Mouse (Mus musculus) macrophage (primary cell): Measurements from ENCODE around the gene Lrmda. TPM values are rescaled to one million over a fixed set of nuclear protein-coding genes. Genes with fewer than 3 reads are reported as not detected.
A peak's percentile ranks its signal among the peaks of the same experiment; 100 is the strongest.

Source experiments
- H3K27ac ChIP-seq: fragments of 350-480 bp; formaldehyde crosslinking; 2 replicates; pipeline ENCODE4 v1.9.0; 2021
- H3K36me3 ChIP-seq: fragments of 350-480 bp; formaldehyde crosslinking; 2 replicates; pipeline ENCODE4 v1.9.0; 2021; ENCODE audit errors: inconsistent target
- H3K4me3 ChIP-seq: fragments of 350-480 bp; formaldehyde crosslinking; 2 replicates; pipeline ENCODE4 v1.9.0; 2021; ENCODE audit errors: inconsistent target
- H3K79me2 ChIP-seq: fragments of 350-480 bp; formaldehyde crosslinking; 2 replicates; pipeline ENCODE4 v1.9.0; 2021; ENCODE audit errors: inconsistent target
- WGBS: methylation state at CpG from one replicate; pipeline ENCODE4 v1.1.7; 2026; ENCODE audit warnings: inconsistent platforms; ENCODE audit not compliant: missing documents; 5-methylcytosine and 5-hydroxymethylcytosine counted together
- polyA plus RNA-seq: library from polyadenylated mRNA; stranded (reverse); fragments of 250-400 nt; gene quantifications from 3 replicates; pipeline ENCODE4 v1.2.4, GENCODE M21; 2018; ENCODE audit warnings: inconsistent platforms

The Lrmda gene
- polyA plus RNA-seq, 1 experiment from 2014 or later, result 18.1 TPM

DNA sequence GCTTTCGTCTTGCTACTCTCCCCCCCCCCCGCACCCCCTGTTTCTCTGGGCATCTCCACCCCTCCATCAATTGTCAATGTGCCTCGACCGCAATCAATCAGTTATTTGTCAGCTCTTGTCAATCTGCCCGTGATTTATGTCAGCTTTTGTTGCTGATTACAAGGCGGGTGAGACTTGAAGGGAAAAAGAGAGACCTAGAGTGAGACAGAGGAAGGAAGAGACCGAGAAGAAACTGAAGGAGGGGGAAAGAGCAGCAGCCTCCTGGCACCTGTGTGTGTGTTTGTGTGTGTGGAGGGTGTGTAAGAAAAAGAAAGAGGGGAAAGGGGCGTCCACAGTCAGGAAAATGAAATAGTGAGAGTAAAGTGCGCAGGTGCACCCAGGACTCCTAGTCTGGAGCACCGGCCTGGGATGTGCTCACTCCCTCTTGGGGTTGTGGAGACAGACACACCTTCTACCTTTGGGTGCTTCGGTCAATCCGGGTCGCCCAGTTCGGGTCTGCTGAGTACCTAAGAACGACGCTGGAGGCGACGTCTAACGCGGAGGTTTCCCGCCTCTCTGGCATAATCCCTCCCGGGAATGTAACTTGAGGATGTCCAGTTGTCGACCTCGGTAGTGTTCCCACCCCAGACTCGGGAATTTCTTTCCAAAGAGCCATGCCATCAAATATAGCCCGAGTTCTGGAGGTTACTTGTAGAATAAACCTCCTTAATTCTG, 30.8 kb upstream of the Lrmda start:
- Histone ChIP-seq H3K4me3 (peak overlapping the region; percentile 51; the same call in 1 of the 2 replicates), H3K27ac (no peak overlapping the region), H3K36me3 (no peaks in the 10 kb centered on the region), H3K79me2 (no peaks in the 10 kb centered on the region)
- WGBS, result 4% methylated on average over 23 of the region's 26 CpGs

DNA sequence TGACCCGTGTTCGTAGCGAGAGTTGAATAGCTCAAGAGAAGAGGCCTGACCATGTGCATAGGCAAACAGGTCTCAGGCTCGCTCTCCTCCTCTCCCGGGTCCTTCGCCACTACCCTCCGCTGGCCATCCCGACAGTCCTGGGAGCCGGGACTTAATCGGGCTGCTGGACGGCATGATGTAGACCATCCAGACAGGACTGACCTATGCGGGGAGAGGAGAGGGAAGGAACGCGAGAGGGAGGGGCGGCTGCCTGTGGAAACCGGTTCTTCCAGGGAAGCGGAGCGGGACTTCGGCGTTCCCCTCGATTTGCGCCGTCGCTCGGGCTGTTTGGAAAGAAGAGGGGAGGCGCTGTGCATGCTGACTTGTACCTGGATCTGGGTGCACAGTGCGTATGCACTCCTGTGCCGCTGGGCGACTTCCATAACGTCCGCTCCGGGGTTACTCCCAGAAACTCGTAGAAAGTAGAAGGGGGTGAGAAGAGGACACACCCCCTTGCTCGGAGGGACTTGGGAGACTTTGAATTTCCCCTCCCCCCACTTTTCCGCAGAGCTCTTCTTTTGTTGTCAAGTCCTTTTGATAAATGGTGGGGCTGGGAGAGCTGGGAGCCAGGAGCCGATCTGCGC, 30.1 kb upstream of the Lrmda start, which contains the start of gene Zfp503:
TSS of gene Zfp503 (minus strand) at position 311 of the 623 bp plus-strand sequence.
- no peaks in the 10 kb centered on the region for H3K36me3 ChIP-seq
- WGBS, result 6% methylated on average over 37 of the region's 37 CpGs
- no peak within 1 kb of the TSS for H3K27ac ChIP-seq
- peak within 1 kb of the TSS; percentile 51; the same call in 1 of the 2 replicates for H3K4me3 ChIP-seq
- no peaks in the 10 kb centered on the region for H3K79me2 ChIP-seq

- WGBS, result 68% methylated on average over 31 of the region's 31 CpGs
- no peak overlapping the region for H3K4me3 ChIP-seq
Measured at GRCm38 (mm10) chr14:21990321-21991021, 29.0 kb upstream of the Lrmda start.

GRCm38 (mm10) chr14:21991251-21991780, 28.2 kb upstream of the Lrmda start:
- Histone ChIP-seq H3K4me3 (no peak overlapping the region), H3K36me3 (no peaks in the 10 kb centered on the region), H3K27ac (no peak overlapping the region), H3K79me2 (no peaks in the 10 kb centered on the region)
- WGBS, result 88% methylated on average over 26 of the region's 26 CpGs

More at GRCm38 (mm10) chr14:21990321-21991021, 29.0 kb upstream of the Lrmda start:
- Histone ChIP-seq H3K36me3 (no peaks in the 10 kb centered on the region), H3K79me2 (no peaks in the 10 kb centered on the region), H3K27ac (no peak overlapping the region)

DNA sequence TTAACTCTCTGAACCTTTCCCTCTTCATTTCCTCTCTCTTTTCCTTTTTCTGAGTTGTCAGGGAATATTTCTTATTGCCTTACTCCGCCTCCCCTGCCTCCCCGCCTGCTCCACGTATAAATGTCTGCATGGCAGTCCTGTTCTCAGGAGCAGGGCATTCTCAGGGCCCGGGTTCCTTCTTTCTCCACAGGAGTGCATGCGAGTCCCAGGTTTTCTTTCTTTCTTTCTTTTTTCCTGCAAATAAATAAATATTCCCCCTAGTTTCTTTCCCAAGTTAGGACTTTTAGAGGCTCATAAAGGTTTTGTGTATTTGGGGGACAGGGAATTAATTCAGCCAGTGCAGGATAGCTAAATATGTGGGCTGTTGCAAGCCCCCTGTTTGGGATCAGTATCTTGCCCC, 27.7 kb upstream of the Lrmda start:
- H3K36me3 ChIP-seq, result no peaks in the 10 kb centered on the region
- no peak overlapping the region for H3K27ac ChIP-seq
- WGBS, result 89% methylated on average over 4 of the region's 5 CpGs
- H3K4me3 ChIP-seq, result no peak overlapping the region
- no peaks in the 10 kb centered on the region for H3K79me2 ChIP-seq

DNA sequence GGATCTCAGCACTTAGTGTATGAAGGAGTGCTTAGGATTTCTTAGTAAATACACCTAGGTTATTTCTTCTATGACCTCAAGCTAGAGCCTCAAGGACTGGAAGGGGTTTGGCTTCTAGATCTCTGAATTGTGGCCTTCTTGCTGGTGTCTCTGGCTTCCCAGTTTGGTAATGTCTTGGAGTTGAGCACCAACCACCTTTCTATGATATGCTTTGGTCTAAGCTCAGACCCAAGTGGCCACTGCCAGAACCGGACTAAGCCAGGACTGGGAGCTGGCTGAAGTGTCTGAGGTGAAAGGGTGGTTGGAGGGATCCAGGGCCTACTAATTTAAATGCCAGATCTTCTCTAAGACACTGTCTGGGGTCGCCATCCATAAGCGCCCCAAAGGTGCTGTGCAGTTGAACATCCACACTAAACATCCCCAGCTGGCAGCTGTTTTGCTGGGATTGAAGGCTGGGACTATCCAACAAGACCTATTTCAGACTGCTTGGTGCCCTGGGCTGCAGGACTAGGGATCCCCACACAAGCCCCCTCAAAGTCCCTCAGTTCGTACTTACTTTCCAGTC, 27.1 kb upstream of the Lrmda start:
- 89% methylated on average over 4 of the region's 4 CpGs for WGBS
- Histone ChIP-seq H3K27ac (no peak overlapping the region), H3K79me2 (no peaks in the 10 kb centered on the region), H3K36me3 (no peaks in the 10 kb centered on the region), H3K4me3 (no peak overlapping the region)

- 37% methylated on average over 14 of the region's 14 CpGs for WGBS
- Histone ChIP-seq H3K4me3 (no peak overlapping the region), H3K36me3 (no peaks in the 10 kb centered on the region), H3K79me2 (no peaks in the 10 kb centered on the region), H3K27ac (no peak overlapping the region)
Measured at GRCm38 (mm10) chr14:21993251-21994060, 26.1 kb upstream of the Lrmda start.

DNA sequence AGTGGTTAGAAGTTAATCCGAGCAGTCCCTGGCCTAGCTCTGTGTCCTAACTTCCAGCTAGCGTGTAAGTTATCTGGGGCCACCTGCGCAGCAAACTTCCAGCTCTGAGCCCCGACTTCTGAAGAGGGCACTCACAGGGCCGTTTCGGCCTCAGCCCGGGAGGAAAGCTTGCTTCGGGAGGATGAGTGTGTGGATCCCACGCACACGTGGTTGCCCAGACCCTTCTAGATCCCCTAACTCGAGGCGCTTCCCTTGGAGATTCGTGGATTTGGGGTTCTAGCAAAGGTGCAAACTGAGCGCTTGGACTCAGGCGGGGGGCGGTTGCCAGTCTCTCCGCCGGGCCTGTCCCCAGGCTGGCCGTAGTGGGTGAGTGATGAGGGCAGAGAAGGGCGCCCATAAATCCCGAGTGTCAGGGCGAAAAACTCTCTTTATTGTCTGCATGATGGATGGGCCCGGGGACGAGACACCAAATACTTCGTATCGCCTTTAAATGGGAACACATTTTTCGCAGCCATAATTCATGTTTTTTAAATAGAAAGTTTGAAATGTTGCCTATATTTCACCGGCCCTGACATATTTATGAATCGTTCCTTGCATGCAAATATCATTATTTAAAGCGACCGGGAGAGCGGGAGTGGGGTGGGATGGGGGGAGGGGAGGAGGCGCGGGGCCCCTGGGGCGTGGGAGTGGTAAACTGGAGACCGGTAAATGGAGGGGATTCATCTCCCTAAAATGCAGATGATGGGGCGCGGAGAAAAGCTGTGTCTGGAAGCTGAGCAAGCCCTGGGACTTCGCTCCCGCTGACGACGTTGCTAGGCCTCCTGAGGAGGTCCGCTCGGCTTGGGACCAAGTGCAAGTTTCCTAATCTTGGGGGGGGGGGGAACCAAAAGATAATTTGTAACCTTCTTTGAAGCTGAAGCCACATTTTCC, 25.2 kb upstream of the Lrmda start:
- H3K27ac ChIP-seq, result no peak overlapping the region
- H3K79me2 ChIP-seq, result no peaks in the 10 kb centered on the region
- H3K36me3 ChIP-seq, result no peaks in the 10 kb centered on the region
- H3K4me3 ChIP-seq, result peak overlapping the region; percentile 62
- 18% methylated on average over 44 of the region's 44 CpGs for WGBS

DNA sequence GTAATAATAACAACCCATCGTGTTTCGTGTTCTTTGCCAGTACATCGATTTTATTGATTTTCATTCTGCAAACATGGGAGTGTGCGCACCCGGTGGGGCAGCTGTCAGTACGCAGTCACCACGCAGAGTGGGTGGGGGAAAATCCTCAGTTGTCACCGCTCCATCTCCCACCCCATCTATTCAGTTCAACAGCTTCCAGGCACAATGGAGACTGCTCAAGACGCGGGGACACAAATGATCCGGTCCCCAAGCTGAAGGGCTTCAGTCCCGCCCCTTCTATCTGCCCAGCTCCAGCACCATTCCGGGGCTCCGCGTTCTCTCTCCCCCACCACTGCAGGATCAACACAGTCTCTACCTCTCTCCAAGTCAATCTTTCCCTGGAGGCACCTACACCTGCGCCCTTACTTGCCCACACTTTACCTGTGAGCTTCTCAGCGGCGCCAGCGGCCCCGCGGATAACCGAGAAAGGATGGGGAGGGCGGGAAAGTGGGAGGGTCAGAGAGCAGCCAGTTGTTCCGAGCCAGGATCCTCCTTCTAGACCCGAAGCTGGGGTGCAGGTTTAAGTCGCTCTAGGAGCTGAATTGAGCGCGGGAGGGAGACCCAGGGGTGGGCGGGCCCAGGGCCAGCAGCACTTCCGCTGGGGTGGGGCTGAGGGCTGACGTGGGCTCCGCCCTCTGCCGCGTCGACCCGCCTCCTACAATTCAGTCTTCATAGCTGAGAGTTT, 24.3 kb upstream of the Lrmda start:
- 2% methylated on average over 36 of the region's 36 CpGs for WGBS
- Histone ChIP-seq H3K79me2 (no peaks in the 10 kb centered on the region), H3K27ac (no peak overlapping the region), H3K4me3 (peak overlapping the region; percentile 62), H3K36me3 (no peaks in the 10 kb centered on the region)

DNA sequence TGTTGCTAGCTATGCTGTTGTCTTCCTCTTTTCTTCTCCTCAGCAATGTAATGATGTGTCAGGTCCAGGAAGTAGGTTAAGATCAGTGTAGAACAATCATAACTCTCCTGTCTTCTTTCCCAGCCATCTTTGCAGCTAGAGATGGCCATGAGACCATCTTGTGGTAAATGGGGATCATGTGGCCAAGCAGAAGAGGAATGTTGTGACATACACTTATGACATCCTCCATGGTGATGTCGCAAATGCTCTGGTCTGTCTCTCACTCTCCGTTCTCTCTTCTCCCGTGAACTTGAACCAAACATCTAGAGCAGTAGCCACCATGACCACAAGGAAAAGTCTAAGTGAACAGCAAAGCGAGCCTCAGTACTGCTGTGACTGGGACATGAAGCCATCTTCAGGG, 19.9 kb upstream of the Lrmda start:
- H3K27ac ChIP-seq, result peak overlapping the region; percentile 32
- no peaks in the 10 kb centered on the region for H3K79me2 ChIP-seq
- WGBS, result 28% methylated on average over 4 of the region's 4 CpGs
- H3K36me3 ChIP-seq, result no peaks in the 10 kb centered on the region
- H3K4me3 ChIP-seq, result no peak overlapping the region

DNA sequence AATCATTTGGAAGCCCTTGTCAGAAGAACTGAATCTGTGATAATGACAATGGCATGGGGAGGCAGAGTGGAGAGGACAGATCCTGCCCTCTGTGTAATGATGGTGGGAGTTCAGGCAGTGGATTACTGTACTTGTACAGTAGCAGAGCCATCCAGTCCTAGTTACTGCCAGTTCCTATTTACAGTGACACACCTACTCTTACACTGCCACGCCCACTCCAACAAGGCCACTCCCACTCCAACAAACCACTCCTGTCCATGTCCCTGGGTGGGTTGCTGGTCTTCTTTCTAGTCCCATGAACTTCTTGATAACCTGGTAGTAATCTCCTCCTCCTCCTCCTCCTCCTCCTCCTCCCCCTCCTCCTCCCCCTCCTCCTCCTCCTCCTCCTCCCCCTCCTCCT, 16.3 kb upstream of the Lrmda start:
- WGBS, result 80% methylated on average over 1 of the region's 1 CpGs
- H3K27ac ChIP-seq, result no peak overlapping the region
- no peaks in the 10 kb centered on the region for H3K36me3 ChIP-seq
- H3K79me2 ChIP-seq, result no peaks in the 10 kb centered on the region
- H3K4me3 ChIP-seq, result no peak overlapping the region

- no peaks in the 10 kb centered on the region for H3K79me2 ChIP-seq
- WGBS, result 93% methylated on average over 4 of the region's 4 CpGs
- no peak overlapping the region for H3K4me3 ChIP-seq
- H3K27ac ChIP-seq, result no peak overlapping the region
- no peaks in the 10 kb centered on the region for H3K36me3 ChIP-seq
Measured at GRCm38 (mm10) chr14:22003631-22004030, 15.9 kb upstream of the Lrmda start.

GRCm38 (mm10) chr14:22004943-22005342, 14.6 kb upstream of the Lrmda start:
- H3K79me2 ChIP-seq, result no peaks in the 10 kb centered on the region

More at GRCm38 (mm10) chr14:22004943-22005342, 14.6 kb upstream of the Lrmda start:
- Histone ChIP-seq H3K4me3 (no peak overlapping the region), H3K36me3 (no peaks in the 10 kb centered on the region), H3K27ac (no peak overlapping the region)
- WGBS, result 99% methylated on average over 4 of the region's 4 CpGs
